Mouse (Mus musculus) embryonic facial prominence, embryonic 14.5 days (tissue): ENCODE measurements around the gene Mafg. TPM values are rescaled to one million over a fixed set of nuclear protein-coding genes. Genes with fewer than 3 reads are reported as not detected.

Source experiments
- ATAC-seq: fragments of 200-750 bp; cut with Nextera tagmentation; 2 replicates; pipeline ENCODE4 v1.8.0; 2017; ENCODE audit warnings: low read depth, moderate number of reproducible peaks, moderate TSS enrichment
- DNase-seq: peaks from one replicate; pipeline ENCODE4 v3.0.0-alpha.2; 2015; ENCODE audit warnings: low spot score
- H3K27ac ChIP-seq: fragments of 300-500 bp; sonication (generic); replicated peaks from 2 replicates; pipeline ENCODE4 v1.5.1; 2014; ENCODE audit warnings: low read depth, mild to moderate bottlenecking, low read length, moderate library complexity
- H3K27me3 ChIP-seq: fragments of 300-500 bp; sonication (generic); replicated peaks from 2 replicates; pipeline ENCODE4 v1.6.1; 2014; ENCODE audit warnings: low read length; ENCODE audit not compliant: control insufficient read depth, insufficient read depth
- H3K36me3 ChIP-seq: fragments of 300-500 bp; sonication (generic); 2 replicates; pipeline ENCODE4 v1.6.1; 2014; ENCODE audit warnings: low read length, mixed read lengths; ENCODE audit not compliant: control insufficient read depth, insufficient read depth
- H3K4me1 ChIP-seq: fragments of 300-500 bp; sonication (generic); 2 replicates; pipeline ENCODE4 v1.6.1; 2014; ENCODE audit warnings: antibody characterized with exemption, low read length; ENCODE audit not compliant: control insufficient read depth, insufficient read depth
- H3K4me2 ChIP-seq: fragments of 300-500 bp; sonication (generic); 2 replicates; pipeline ENCODE4 v1.6.1; 2014; ENCODE audit warnings: low read depth, mild to moderate bottlenecking, low read length, moderate library complexity, mixed read lengths
- H3K4me3 ChIP-seq: fragments of 300-500 bp; sonication (generic); 2 replicates; pipeline ENCODE4 v1.5.1; 2014; ENCODE audit warnings: low read depth, mild to moderate bottlenecking, low read length
- H3K9ac ChIP-seq: fragments of 300-500 bp; sonication (generic); 2 replicates; pipeline ENCODE4 v1.6.1; 2014; ENCODE audit warnings: low read depth, mild to moderate bottlenecking, low read length, moderate library complexity, mixed read lengths
- H3K9me3 ChIP-seq: fragments of 300-500 bp; sonication (generic); 2 replicates; pipeline ENCODE4 v1.6.1; 2016; ENCODE audit warnings: low read length; ENCODE audit not compliant: control insufficient read depth
- WGBS: fragments of 180-500 bp; shearing (Covaris S2); extraction: QIAGEN DNeasy Blood & Tissue Kit; methylation state at CpG from one replicate; pipeline ENCODE4 v1.1.7; 2014; 5-methylcytosine and 5-hydroxymethylcytosine counted together
- polyA plus RNA-seq: library from polyadenylated mRNA; unstranded; fragments of >200 nt; fragmentation: Nextera tagmentation; extraction: Ambion mirVana; gene quantifications from 2 replicates; pipeline ENCODE4 v1.2.1, GENCODE M21; 2014

The Mafg gene
- polyA plus RNA-seq, 1 experiment from 2014 or later = 26.8 TPM

- no peak overlapping the region for H3K4me2 ChIP-seq
- peaks cover 44% of the 10 kb centered on the region for H3K36me3 ChIP-seq
- ATAC-seq (no peak), DNase-seq (no peak)
- H3K27ac ChIP-seq = no peak overlapping the region
- no peaks in the 10 kb centered on the region for H3K9me3 ChIP-seq
- H3K27me3 ChIP-seq = peaks cover 9% of the 10 kb centered on the region; the same call in 1 of the 2 replicates
- WGBS = 65% methylated on average over 4 of the region's 6 CpGs
- peaks cover 12% of the 10 kb centered on the region for H3K4me1 ChIP-seq
- H3K4me3 ChIP-seq = no peak overlapping the region
- no peak overlapping the region for H3K9ac ChIP-seq
Measured at GRCm38 (mm10) chr11:120612763-120613162, 20.6 kb downstream of the Mafg start.

GRCm38 (mm10) chr11:120610477-120611046 lies 22.8 kb downstream of the Mafg start:
- no peak for DNase-seq
- Histone ChIP-seq H3K9me3 (no peaks in the 10 kb centered on the region), H3K4me1 (peaks cover 4% of the 10 kb centered on the region; the same call in 1 of the 2 replicates), H3K9ac (no peak overlapping the region), H3K4me3 (no peak overlapping the region), H3K27me3 (peaks cover 9% of the 10 kb centered on the region; the same call in 1 of the 2 replicates), H3K4me2 (no peak overlapping the region), H3K36me3 (peaks cover 56% of the 10 kb centered on the region), H3K27ac (no peak overlapping the region)
- 72% methylated on average over 9 of the region's 9 CpGs for WGBS
- no peak for ATAC-seq

- Histone ChIP-seq H3K36me3 (peaks cover 65% of the 10 kb centered on the region), H3K4me3 (no peak overlapping the region), H3K9me3 (no peaks in the 10 kb centered on the region), H3K9ac (no peak overlapping the region; the same call in 1 of the 2 replicates), H3K4me1 (peaks cover 4% of the 10 kb centered on the region; the same call in 1 of the 2 replicates), H3K4me2 (no peak overlapping the region), H3K27ac (no peak overlapping the region), H3K27me3 (peaks cover 9% of the 10 kb centered on the region; the same call in 1 of the 2 replicates)
- WGBS = 41% methylated on average over 8 of the region's 8 CpGs
- ATAC-seq = no peak
- DNase-seq = no peak
Measured at GRCm38 (mm10) chr11:120609250-120609649, 24.1 kb downstream of the Mafg start.

- Histone ChIP-seq H3K9me3 (no peaks in the 10 kb centered on the region), H3K36me3 (peaks cover 65% of the 10 kb centered on the region), H3K4me2 (peak within 1 kb of the TSS; percentile 62), H3K9ac (peak within 1 kb of the TSS; percentile 60), H3K27me3 (peaks cover 9% of the 10 kb centered on the region; the same call in 1 of the 2 replicates), H3K4me3 (peak within 1 kb of the TSS; percentile 31), H3K4me1 (peaks cover 4% of the 10 kb centered on the region; the same call in 1 of the 2 replicates), H3K27ac (no peak within 1 kb of the TSS)
- 0 out of 2 replicates have a peak, but pooled peaks have one; percentile 5 for ATAC-seq
- 7% methylated on average over 43 of the region's 45 CpGs for WGBS
- DNase-seq = no peak
Measured at GRCm38 (mm10) chr11:120608241-120609034, 25.0 kb downstream of the Mafg start, which contains the start of gene Npb. Gene Npb (plus strand): TSS chr11:120608477.

- H3K36me3 ChIP-seq = peaks cover 64% of the 10 kb centered on the region
- no peak overlapping the region for H3K4me3 ChIP-seq
- H3K4me1 ChIP-seq = peaks cover 4% of the 10 kb centered on the region; the same call in 1 of the 2 replicates
- ATAC-seq = no peak
- no peaks in the 10 kb centered on the region for H3K9me3 ChIP-seq
- no peak overlapping the region for H3K9ac ChIP-seq
- peaks cover 9% of the 10 kb centered on the region; the same call in 1 of the 2 replicates for H3K27me3 ChIP-seq
- H3K4me2 ChIP-seq = no peak overlapping the region
- DNase-seq = no peak
- 76% methylated on average over 4 of the region's 4 CpGs for WGBS
- H3K27ac ChIP-seq = no peak overlapping the region
Measured at GRCm38 (mm10) chr11:120606764-120607163, 26.6 kb downstream of the Mafg start.

- H3K27me3 ChIP-seq = peaks cover 9% of the 10 kb centered on the region; the same call in 1 of the 2 replicates
- no peak overlapping the region for H3K4me2 ChIP-seq
- no peak overlapping the region for H3K4me3 ChIP-seq
- DNase-seq (no peak), ATAC-seq (no peak)
- WGBS = 86% methylated on average over 7 of the region's 7 CpGs
- no peak overlapping the region for H3K9ac ChIP-seq
- H3K27ac ChIP-seq = no peak overlapping the region
- peaks cover 4% of the 10 kb centered on the region; the same call in 1 of the 2 replicates for H3K4me1 ChIP-seq
- H3K9me3 ChIP-seq = no peaks in the 10 kb centered on the region
- H3K36me3 ChIP-seq = peaks cover 62% of the 10 kb centered on the region
Measured at GRCm38 (mm10) chr11:120605667-120606066, 27.7 kb downstream of the Mafg start.

GRCm38 (mm10) chr11:120603545-120603944 lies 29.9 kb downstream of the Mafg start:
- ATAC-seq (no peak), DNase-seq (no peak)
- Histone ChIP-seq H3K27ac (no peak overlapping the region), H3K36me3 (peaks cover 69% of the 10 kb centered on the region), H3K9me3 (no peaks in the 10 kb centered on the region), H3K4me3 (no peak overlapping the region), H3K4me1 (peaks cover 9% of the 10 kb centered on the region; the same call in 1 of the 2 replicates), H3K9ac (no peak overlapping the region), H3K27me3 (0 out of 2 replicates have a peak, but pooled peaks cover under 1% of the 10 kb centered on the region), H3K4me2 (no peak overlapping the region)
- 83% methylated on average over 2 of the region's 2 CpGs for WGBS

- Histone ChIP-seq H3K9me3 (no peaks in the 10 kb centered on the region), H3K36me3 (peaks cover 71% of the 10 kb centered on the region), H3K4me3 (no peak overlapping the region), H3K4me1 (peaks cover 10% of the 10 kb centered on the region), H3K9ac (no peak overlapping the region), H3K27ac (no peak overlapping the region), H3K27me3 (no peaks in the 10 kb centered on the region), H3K4me2 (no peak overlapping the region)
- no peak for DNase-seq
- no peak for ATAC-seq
- WGBS = 96% methylated on average over 3 of the region's 3 CpGs
Measured at GRCm38 (mm10) chr11:120600716-120601115, 32.7 kb downstream of the Mafg start.
